Mouse (Mus musculus): ENCODE results near the gene Pccb. TPM values are rescaled to one million over a fixed set of nuclear protein-coding genes. Genes with fewer than 3 reads are reported as not detected.

Pccb gene
- total RNA-seq, 1 experiment from 2014 or later: 201 TPM

DNA sequence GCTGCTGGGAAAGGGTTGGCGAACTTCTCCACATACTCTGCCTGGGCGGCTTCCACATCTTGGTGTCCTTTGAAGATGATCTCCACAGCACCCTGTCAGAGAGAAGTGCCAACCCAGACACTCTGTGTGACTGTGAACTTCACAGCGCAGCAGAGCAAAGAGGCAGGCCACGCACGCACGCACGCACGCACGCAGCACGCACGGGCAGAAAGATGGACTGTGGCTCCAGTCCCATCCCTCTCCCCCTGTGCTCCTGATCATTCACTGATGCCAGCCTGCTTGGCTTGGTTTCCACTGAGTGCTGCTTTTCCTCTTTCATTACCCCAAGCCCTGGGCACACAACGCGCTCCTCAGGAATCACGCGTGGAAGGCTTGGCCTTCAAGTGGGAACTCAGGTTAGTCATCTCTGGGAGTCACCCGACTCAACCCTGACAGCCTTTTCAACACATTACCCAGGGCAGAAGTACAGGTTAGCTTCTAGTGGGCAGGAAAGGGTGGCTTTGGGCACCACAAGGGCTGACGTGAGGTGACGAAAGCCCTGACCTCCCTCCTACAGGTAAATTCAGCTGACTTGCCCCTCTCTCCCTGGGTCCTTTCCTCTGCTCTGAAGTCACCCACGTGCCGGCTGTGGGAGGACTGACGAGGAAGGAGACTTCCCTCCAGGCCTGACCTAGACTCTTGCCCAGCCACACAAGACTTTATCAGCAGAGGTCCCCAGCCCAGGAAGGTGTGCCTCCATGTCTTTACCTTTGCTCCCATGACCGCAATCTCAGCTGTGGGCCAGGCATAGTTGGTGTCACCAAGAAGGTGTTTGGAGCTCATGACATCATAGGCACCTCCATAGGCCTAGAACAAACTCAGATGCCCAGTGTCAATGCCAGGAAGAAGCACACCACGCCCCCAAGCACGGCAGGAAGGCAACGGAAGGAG lies 50.1 kb downstream of the Pccb start:
- DNase-seq: no peak

DNA sequence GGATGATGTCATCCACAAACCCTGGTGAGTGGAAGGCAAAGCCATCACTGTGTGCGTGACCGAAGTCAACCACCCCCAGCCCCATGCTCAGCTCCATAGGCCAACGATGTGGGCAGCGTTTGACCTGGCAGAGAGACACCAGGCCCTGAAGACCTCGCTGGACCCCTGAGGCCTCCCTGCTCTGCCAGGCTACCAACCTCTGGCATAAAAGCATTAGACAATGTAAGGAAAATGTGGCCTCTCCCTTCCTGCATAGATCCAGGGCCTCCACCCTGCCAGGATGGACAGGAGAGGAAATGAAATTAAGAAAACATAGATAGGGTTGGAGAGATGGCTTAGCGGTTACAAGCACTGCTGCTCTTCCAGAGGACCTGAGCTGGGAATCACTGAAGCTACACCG lies 51.9 kb downstream of the Pccb start:
- DNase-seq: no peak

DNA sequence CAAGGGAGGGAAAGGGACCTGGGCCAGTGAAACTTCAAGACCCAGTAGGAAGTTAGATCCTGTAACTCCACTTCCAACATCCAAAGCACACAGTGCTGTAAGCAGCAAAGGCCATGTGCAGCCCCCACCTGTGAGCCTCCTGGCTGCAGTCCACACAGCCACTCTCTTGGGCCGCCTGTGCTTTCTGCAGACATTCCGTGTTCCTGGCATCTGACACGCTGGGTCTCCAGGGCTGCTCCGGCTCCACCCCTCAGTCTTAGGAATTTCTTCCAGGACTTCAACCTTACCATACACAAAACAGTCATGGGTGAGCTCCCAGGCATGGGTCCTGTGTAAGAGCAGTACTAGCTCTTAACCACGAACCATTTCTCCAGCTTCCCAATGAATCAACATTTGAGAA lies 55.4 kb downstream of the Pccb start:
- peak; percentile 65 for DNase-seq

GRCm38 (mm10) chr9:100978666-100979065 lies 56.0 kb downstream of the Pccb start:
- DNase-seq: no peak

GRCm38 (mm10) chr9:100969461-100969860 lies 65.2 kb downstream of the Pccb start:
- no peak for DNase-seq

- DNase-seq: no peak
Measured at GRCm38 (mm10) chr9:100964106-100964505, 70.6 kb downstream of the Pccb start.

GRCm38 (mm10) chr9:100963428-100963912 lies 71.2 kb downstream of the Pccb start:
- no peak for DNase-seq

GRCm38 (mm10) chr9:100962903-100963427 lies 71.7 kb downstream of the Pccb start:
- DNase-seq: no peak

GRCm38 (mm10) chr9:100951481-100951880 lies 83.2 kb downstream of the Pccb start:
- peak; percentile 66 for DNase-seq

- DNase-seq: no peak
Measured at GRCm38 (mm10) chr9:100944677-100945365, 89.9 kb downstream of the Pccb start.

DNA sequence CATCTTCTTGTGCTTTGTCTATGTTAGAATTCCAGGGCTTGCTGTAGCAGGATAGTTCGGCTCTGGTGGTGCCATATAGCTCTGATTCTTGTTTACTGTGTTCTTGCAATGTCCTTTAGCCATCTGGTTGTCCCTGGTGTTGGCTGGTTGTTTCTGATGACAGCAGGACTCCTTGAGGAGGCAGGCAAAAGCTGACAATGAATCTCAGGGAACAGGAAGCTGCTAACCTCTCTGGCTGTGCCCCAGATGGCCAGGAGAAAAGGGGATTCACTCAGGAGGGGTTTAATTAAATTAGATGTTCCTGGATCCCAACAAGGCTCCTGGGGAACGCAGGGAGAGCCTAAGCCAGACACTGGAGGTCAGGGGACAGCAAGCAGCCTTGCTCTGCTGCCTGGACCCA lies 92.7 kb downstream of the Pccb start:
- DNase-seq: no peak

Other genes with a start within 250 kb of the Pccb start
- gene Msl2, start 39.2 kb upstream of the Pccb start, total RNA-seq (2021): 42.5 and 47.4 TPM in 2 replicates
- gene Ppp2r3a, start 216.9 kb upstream of the Pccb start, total RNA-seq (2021): 24.2 and 28.6 TPM in 2 replicates